Mouse (Mus musculus) megakaryocyte-erythroid progenitor cell, adult 5-6 weeks (primary cell): ENCODE results near the gene 2010005H15Rik. TPM values are rescaled to one million over a fixed set of nuclear protein-coding genes. Genes with fewer than 3 reads are reported as not detected.
"Not testable (repeated sequence)": the region's sequence is repeated elsewhere in the genome, so short reads cannot be mapped to it uniquely, and the experiment has no call there.

Source experiments
- ATAC-seq: replicated peaks from 2 replicates; pipeline ENCODE4 v1.8.0; 2016; ENCODE audit warnings: mild to moderate bottlenecking, inconsistent platforms; ENCODE audit not compliant: severe bottlenecking, poor library complexity, low FRiP score, low TSS enrichment
- total RNA-seq, 2 experiments: library from RNA; stranded (forward) in 1 of 2; stranded (reverse) in 1 of 2; fragments of 200-1000, 215-1000 nt in 1 of 2; fragments of >200 nt in 1 of 2; fragmentation: Nextera tagmentation in 1 of 2; gene quantifications; 2 replicates each; pipeline ENCODE4 v1.2.3; 2014 to 2017

2010005H15Rik gene
- total RNA-seq (2014; fragmentation: Nextera tagmentation) (not detected in 2 replicates), total RNA-seq (2017) (not detected in 2 replicates)

GRCm38 (mm10) chr16:36221168-36221567 is at the start of gene 2010005H15Rik:
TSS of gene 2010005H15Rik (plus strand) at chr16:36221468.
- ATAC-seq: not testable (repeated sequence)

- no peak for ATAC-seq
These were observed 45.2 kb upstream of the 2010005H15Rik start for GRCm38 (mm10) chr16:36176108-36176507.

GRCm38 (mm10) chr16:36179910-36180309 is 41.4 kb upstream of the 2010005H15Rik start:
- no peak for ATAC-seq

- ATAC-seq: not testable (repeated sequence)
These were observed 37.4 kb upstream of the 2010005H15Rik start, which contains the start of gene Gm5483 for GRCm38 (mm10) chr16:36183912-36184311. TSS of gene Gm5483 (plus strand) at chr16:36184212.

- no peak for ATAC-seq
These were observed 22.0 kb upstream of the 2010005H15Rik start for GRCm38 (mm10) chr16:36199226-36199625.

- no peak for ATAC-seq
These were observed 17.4 kb upstream of the 2010005H15Rik start for GRCm38 (mm10) chr16:36203846-36204245.

- ATAC-seq: not testable (repeated sequence)
These were observed 15.6 kb upstream of the 2010005H15Rik start for GRCm38 (mm10) chr16:36205684-36206083.

GRCm38 (mm10) chr16:36209967-36210453 is 11.3 kb upstream of the 2010005H15Rik start, which contains the start of gene Gm5416:
TSS of gene Gm5416 (plus strand) at chr16:36210403.
- no peak for ATAC-seq

GRCm38 (mm10) chr16:36260585-36260984 is 39.3 kb downstream of the 2010005H15Rik start:
- not testable (repeated sequence) for ATAC-seq

GRCm38 (mm10) chr16:36276796-36277195 is 55.5 kb downstream of the 2010005H15Rik start, which contains the start of gene Stfa1:
TSS of gene Stfa1 (plus strand) at chr16:36276951.
- ATAC-seq: not testable (repeated sequence)

GRCm38 (mm10) chr16:36289140-36289539 is 67.9 kb downstream of the 2010005H15Rik start:
- no peak for ATAC-seq

Other genes with a start within 250 kb of the 2010005H15Rik start
- gene Kpna1, start 242.7 kb upstream of the 2010005H15Rik start, total RNA-seq (2014; fragmentation: Nextera tagmentation): 50.3 and 58.3 TPM in 2 replicates
- 52.8 and 55.5 TPM in 2 replicates for gene Kpna1, start 242.7 kb upstream of the 2010005H15Rik start, total RNA-seq (2017)
- gene Wdr5b, start 180.3 kb upstream of the 2010005H15Rik start, total RNA-seq (2014; fragmentation: Nextera tagmentation): 6.6 and 8.3 TPM in 2 replicates
- 9.2 and 9.3 TPM in 2 replicates for gene Wdr5b, start 180.3 kb upstream of the 2010005H15Rik start, total RNA-seq (2017)
- gene Fam162a, start 149.9 kb upstream of the 2010005H15Rik start, total RNA-seq (2014; fragmentation: Nextera tagmentation): 205 and 208 TPM in 2 replicates
- 137 and 156 TPM in 2 replicates for gene Fam162a, start 149.9 kb upstream of the 2010005H15Rik start, total RNA-seq (2017)
- 119 and 149 TPM in 2 replicates for gene Ccdc58, start 149.8 kb upstream of the 2010005H15Rik start, total RNA-seq (2014; fragmentation: Nextera tagmentation)
- gene Ccdc58, start 149.8 kb upstream of the 2010005H15Rik start, total RNA-seq (2017): 93.2 and 218 TPM in 2 replicates
- gene Csta1, start 90.2 kb upstream of the 2010005H15Rik start, total RNA-seq (2014; fragmentation: Nextera tagmentation): not detected in 2 replicates
- not detected in 2 replicates for gene Csta1, start 90.2 kb upstream of the 2010005H15Rik start, total RNA-seq (2017)
- gene Stfa2l1, start 64.7 kb upstream of the 2010005H15Rik start, total RNA-seq (2014; fragmentation: Nextera tagmentation): not detected in 2 replicates
- gene Stfa2l1, start 64.7 kb upstream of the 2010005H15Rik start, total RNA-seq (2017): not detected in 2 replicates
- gene Gm5483, start 37.3 kb upstream of the 2010005H15Rik start, total RNA-seq (2014; fragmentation: Nextera tagmentation): not detected in 2 replicates
- not detected in 2 replicates for gene Gm5483, start 37.3 kb upstream of the 2010005H15Rik start, total RNA-seq (2017)
- gene Gm5416, start 11.1 kb upstream of the 2010005H15Rik start, total RNA-seq (2014; fragmentation: Nextera tagmentation): not detected in 2 replicates
- gene Gm5416, start 11.1 kb upstream of the 2010005H15Rik start, total RNA-seq (2017): not detected in 2 replicates
- not detected in 2 replicates for gene Stfa1, start 55.5 kb downstream of the 2010005H15Rik start, total RNA-seq (2014; fragmentation: Nextera tagmentation)
- gene Stfa1, start 55.5 kb downstream of the 2010005H15Rik start, total RNA-seq (2017): not detected in 2 replicates
- gene BC117090, start 112.9 kb downstream of the 2010005H15Rik start, total RNA-seq (2014; fragmentation: Nextera tagmentation): not detected in 2 replicates
- gene BC117090, start 112.9 kb downstream of the 2010005H15Rik start, total RNA-seq (2017): not detected in 2 replicates
- not detected in 2 replicates for gene BC100530, start 146.3 kb downstream of the 2010005H15Rik start, total RNA-seq (2014; fragmentation: Nextera tagmentation)
- gene BC100530, start 146.3 kb downstream of the 2010005H15Rik start, total RNA-seq (2017): not detected in 2 replicates
- gene Stfa2, start 187.0 kb downstream of the 2010005H15Rik start, total RNA-seq (2014; fragmentation: Nextera tagmentation): not detected in 2 replicates
- not detected in 2 replicates for gene Stfa2, start 187.0 kb downstream of the 2010005H15Rik start, total RNA-seq (2017)
- not detected in 2 replicates for gene Stfa3, start 233.9 kb downstream of the 2010005H15Rik start, total RNA-seq (2014; fragmentation: Nextera tagmentation)
- not detected in 2 replicates for gene Stfa3, start 233.9 kb downstream of the 2010005H15Rik start, total RNA-seq (2017)